Mouse (Mus musculus): ENCODE measurements around the gene Olfr649.

Olfr649 gene

GRCm38 (mm10) chr7:104195885-104196284, at the start of gene Olfr649:
Gene Olfr649, minus strand, starts transcription at chr7:104195985.
- DNase-seq: no peak

DNA sequence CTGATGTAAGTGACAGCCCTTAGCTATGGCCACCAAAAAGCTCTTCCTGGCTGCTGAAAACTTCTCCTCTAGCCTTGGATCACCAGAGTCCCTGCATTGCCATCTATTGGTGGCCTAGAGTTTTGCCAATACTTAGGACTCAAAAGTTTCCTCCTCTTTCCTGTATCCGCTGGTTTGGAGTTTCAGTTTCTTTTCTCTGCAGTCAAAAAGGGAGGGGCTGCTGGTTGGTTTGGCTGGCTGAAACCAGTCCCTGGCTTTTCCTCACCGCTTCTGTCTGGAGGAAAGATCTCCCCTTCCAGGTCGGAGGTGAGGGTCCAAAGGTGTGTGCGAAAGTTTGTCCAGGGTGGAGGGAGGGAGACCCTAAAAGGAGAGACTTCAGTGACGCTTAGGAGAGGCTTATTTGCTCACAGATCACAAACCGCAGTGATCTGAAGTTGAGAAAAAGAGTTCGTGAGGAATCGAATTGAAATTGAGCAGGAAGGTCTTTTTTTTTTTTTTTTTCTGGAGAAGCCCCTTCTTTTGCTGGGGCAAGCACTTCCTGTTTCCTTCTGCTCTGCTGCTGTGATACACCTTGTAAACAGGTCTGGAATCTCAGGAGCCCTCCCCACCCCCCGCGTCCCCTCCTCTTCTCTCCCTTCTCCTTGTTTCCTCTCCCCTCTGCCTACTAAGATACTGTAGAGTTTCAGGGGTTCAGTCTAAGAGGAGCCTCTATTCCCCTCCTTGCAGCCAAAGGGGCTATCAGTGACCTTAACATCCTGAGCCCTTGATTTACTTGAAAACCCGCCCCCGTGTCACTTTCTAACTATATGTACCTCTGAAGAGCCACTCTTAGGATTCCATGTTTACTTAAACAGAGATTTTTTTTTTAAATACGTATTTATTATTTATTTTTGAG, 48.7 kb upstream of the Olfr649 start, which contains the start of gene Trim34a:
Gene Trim34a (plus strand): TSS at position 171 of the 895 bp plus-strand sequence.
- DNase-seq: no peak

DNA sequence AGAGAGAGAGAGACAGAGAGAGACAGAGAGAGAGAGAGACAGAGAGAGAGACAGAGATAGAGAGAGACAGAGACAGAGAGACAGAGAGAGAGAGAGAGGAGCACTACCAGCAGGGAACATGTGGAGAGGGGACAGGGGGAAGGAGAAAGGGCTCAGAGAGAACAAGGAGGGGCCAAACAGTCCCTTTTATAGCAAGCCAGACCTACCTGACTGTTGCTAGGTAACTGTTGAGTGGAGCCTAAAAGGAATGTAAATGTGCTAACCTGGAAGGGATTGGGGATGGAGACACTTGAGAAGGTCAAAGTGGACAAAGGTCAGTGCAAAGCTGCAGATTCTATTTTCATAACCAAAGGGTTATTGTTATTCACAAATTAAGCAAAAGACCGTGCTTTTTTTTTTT, 47.8 kb upstream of the Olfr649 start:
- no peak for DNase-seq

- DNase-seq: no peak
Measured at GRCm38 (mm10) chr7:104240857-104241256, 45.1 kb upstream of the Olfr649 start.

DNA sequence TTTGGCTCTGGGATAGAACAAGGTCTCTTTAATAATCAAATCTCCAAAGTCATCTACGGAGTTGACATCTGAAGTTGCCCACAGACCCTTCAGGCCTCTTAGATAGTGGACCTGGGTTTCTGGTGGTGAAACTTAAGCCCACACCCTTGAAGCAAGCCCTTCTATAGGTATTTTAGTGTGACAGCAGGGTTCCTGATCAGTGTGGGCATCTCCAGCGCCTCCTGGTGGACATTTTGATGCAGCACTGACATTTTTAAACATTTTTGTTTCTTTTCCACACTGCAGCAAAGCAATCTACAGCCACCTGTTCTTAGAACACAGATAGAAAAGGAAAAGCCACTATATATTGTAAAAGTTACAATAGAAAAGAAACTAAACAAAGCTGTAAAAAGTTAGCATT, 35.4 kb upstream of the Olfr649 start:
- no peak for DNase-seq

DNA sequence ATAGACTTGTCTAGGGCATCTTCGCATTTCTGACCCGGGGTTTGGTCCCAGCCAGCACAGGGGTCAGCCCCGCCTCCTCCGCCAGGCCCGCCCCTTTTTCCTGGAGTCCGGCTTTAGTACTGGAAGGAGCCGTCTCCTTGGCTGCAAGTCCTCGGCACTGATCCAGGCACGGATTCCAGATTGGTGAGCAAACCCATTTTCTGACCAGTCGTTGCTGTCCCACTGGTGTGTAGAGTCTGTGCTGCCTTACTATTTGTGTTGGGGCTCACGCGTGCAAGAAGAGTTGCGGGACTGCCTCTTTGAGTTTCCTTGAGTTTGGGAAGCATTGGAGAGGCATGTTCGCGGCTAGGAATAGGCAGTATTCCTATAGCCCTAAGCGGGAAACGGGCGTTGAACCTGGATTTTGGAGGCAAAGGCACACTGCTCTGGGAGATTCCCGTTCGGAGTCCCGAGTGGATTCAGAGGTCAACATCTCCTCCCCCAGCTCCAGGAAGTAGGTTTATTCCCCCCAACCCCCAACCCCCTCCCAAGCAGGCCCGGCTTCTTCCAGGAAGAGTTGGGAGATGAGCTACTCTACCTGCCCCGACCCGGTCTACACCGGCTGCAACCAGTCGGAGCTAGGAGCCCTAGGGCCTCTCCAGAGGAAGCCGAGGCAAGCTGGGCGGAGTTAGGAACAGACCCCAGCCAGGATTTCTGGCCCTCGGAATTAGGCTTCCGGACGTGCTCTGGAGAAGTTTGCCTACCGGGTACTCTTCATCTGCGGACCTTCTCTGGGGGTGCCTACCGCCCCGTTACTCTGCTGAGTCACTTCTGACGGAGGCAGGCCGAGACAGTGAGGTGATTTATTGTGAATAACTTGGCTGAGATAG, 23.1 kb upstream of the Olfr649 start, which contains the start of gene Trim6:
Gene Trim6 (plus strand): TSS at position 93 of the 869 bp plus-strand sequence.
- no peak for DNase-seq

DNA sequence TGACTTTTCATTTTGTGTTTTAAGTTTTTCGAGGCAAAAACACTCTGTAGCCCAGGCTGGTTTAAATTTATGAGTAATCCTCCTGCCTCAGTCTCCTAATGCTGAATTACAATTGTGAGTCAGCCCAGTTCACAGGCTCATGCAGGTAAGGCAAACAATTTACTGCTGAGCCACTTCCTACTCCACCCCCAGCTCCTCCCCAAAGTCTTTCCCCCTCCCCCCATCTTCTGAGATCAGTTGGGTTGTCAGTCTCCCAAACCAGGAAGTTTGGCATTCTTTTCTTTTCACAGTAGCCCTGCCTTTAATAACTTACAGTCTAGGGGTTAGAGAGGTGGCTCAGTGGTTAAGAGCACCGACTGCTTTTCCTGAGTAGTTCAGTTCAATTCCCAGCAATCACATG, 22.1 kb upstream of the Olfr649 start:
- DNase-seq: no peak

- no peak for DNase-seq
Measured at GRCm38 (mm10) chr7:104216011-104216535, 20.3 kb upstream of the Olfr649 start.

- DNase-seq: no peak
Measured at GRCm38 (mm10) chr7:104206197-104206596, 10.4 kb upstream of the Olfr649 start.

DNA sequence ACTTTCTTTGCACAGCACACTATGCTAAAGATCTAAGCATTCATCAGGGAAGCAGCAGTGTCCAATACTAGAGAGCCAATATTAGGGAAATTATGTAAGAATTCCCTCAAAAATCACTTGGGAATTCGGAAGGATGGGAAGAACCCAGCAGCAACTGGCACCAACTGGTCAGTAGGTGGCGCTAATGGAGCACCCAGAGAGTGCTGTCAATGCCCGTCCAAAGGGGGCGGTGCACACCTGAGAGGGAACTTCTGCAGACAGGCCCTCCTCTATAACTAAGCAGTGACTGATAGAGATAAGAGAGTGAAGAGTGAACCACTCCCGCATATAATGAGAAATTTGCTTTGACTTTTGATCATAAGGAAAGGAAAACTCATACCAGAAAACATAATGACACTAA, 4.0 kb upstream of the Olfr649 start:
- DNase-seq: peak; percentile 9

DNA sequence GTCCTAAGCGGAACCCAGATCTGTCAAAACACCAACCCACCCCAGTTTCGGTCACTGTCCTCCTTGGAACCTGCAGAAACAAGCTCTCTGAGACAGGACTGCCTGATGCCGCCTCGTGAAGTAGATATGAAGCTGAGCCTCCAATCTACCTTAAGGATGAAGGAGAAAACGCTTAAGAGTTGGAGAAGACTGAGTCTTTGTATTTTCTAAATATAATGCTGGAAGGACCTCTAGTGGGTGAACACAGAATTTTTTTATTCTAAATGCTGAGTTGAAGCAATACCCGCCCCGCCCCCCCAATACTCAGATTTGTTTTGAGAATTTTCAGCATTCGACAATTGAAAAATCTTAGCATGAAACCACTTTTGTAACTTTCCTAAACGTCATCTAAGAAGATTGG, 4.5 kb downstream of the Olfr649 start:
- DNase-seq: no peak

GRCm38 (mm10) chr7:104183292-104183691, 12.5 kb downstream of the Olfr649 start, which contains the start of gene Olfr648:
Gene Olfr648, minus strand, starts transcription at chr7:104183392.
- no peak for DNase-seq

DNA sequence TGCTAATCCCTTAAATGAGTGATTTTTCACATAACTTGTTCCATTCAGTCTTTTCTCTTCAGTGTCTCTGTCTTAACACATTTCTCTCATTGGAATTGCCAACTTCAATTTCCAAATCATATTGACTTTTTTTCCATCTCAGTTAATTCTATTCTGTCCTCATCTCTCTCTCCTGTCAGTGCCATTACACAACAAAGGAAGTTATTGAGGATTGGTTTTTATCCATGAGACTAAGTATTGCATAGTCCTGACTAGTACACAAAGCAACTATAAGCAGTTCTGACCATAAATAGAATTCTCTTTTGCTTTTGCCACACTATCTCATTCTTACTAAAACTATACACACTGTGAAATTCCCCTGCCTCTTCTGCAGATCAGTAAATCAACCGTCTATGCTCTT, 16.7 kb downstream of the Olfr649 start:
- no peak for DNase-seq

DNA sequence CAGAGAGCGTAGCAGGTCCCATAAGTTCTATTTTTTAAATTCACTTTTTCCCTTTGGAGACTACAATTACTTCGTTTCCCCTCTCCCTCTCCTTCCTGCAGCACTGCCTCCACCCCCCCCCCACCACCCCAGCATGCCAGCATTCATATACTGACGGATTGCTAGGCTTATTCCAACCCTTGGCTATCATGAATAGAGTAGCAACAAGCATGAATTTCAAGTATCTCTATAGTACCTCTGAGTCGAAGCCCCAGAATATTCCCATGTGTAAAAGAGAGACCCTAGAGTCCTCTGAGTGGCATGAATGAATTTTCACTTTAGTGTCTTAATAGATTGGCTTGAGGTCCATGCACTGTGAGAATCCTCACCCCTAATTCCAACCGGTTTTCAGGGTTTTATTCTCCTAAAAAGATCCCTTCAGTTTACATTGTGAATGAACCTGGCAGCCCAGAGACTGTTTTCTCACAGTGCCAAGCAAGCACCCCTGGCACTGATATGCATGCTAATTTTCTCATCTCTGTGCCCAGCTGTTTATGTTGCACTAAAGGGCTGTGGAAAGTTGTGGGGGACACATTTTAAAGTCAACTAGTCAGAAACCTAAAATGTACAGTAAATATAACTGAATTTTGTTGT, 17.2 kb downstream of the Olfr649 start:
- no peak for DNase-seq

DNA sequence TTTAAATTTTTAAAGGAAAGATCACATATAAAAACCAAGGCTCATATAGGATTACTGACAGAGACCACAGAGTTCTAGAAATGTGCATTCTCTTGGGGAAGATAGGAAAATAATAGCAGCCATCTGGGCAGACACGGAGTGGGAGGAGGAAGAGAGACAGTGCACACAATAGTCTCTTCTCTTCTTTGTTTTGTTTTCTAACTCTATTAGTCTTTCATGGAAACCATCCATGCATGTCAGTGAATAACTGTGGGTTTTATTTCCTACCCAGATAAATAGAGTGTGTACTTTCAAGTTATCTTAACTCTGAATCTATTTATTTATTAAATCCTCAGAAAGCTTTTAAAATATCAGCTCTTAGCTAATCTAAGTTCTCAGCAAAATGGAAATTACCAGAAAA, 20.7 kb downstream of the Olfr649 start:
- DNase-seq: no peak

DNA sequence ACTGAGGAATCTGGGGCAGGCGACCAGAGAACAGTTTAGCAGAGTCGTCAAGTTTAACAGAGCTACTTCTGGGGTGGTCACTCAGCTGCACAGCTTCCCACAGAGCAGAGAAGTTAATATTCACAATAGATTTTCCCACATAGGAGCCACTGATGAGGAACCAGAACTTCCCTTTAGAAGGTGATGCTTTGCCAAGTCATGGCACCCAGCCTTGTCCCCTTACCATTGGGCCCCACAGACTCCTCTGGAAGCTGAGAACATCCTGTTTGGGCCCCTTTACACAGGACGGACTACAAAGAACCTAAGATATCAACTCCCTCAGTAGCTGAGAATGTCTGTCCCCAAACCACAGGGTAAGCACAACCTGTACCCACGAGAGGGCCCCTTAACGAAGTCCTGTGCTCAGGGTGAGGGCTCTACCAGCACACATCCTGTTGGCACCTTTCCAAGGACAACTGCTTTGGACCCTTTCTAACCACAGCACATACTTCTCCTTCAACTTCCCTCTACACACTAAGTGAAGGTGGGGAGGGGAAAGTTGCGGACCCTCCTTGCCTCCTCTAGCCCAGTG, 26.1 kb downstream of the Olfr649 start:
- DNase-seq: no peak

DNA sequence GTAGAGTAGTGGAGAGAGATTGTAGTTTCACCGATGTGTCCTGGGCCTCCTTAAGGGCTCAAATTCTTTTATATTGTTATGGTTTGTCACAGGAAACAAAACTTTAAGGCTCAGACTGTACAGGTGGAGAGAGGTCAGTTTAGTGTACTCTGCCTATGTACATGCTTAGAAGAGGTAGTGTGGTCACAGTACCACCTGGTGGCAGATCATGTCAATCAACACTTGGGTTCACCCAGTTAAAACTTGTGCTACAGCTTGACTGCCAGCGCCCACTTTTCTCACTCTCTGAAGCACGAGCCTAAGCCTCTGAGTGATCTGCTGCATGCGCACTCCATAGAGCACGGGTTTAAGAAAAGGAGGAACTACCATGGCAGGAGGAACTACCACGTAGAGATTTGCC, 28.7 kb downstream of the Olfr649 start:
- DNase-seq: no peak

- no peak for DNase-seq
Measured at GRCm38 (mm10) chr7:104150456-104150855, 45.3 kb downstream of the Olfr649 start, which contains the start of gene Ubqlnl. Gene Ubqlnl, minus strand, starts transcription at chr7:104150556.

DNA sequence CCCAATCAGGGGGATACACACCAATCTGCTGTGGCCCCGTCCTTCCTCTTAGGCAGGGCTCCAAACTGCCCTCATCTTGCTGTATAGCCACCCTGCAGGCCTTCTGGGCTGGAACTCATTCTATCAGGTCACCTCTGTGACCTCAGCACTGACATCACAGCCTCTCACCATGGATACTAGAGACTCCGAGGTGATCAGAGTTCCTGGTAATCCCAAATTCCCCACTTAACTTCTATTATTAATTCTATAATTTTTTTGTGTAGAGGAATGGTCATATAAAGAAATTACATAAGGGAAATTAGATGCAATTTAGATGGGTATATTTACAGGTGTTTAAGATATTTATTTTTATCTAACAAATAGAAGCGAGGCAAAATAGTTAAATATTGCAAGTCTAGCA, 52.6 kb downstream of the Olfr649 start, which contains the start of gene Ubqln3:
Gene Ubqln3 (minus strand): TSS at position 101 of the 400 bp plus-strand sequence.
- DNase-seq: no peak

All from cerebellum, adult 9-10 months (tissue).